Mouse (Mus musculus) left cerebral cortex, adult 2 months (tissue): ENCODE results near the gene Pla2g2d. TPM values are rescaled to one million over a fixed set of nuclear protein-coding genes. Genes with fewer than 3 reads are reported as not detected.
A peak's percentile ranks its signal among the peaks of the same experiment; 100 is the strongest.
"Not testable (repeated sequence)": the region's sequence is repeated elsewhere in the genome, so short reads cannot be mapped to it uniquely, and the experiment has no call there.

Experiments
- DNase-seq, 2 experiments: peaks; one replicate each; pipeline ENCODE4 v3.0.0; 2021 to 2022; ENCODE audit warnings: low spot score in 2 of 2, mixed read lengths in 1 of 2; ENCODE audit errors: extremely low spot score in 1 of 2
- H3K27ac ChIP-seq: fragments of 200-600 bp; 2 replicates; pipeline ENCODE4 v1.8.1; 2022
- H3K4me3 ChIP-seq: fragments of 200-600 bp; 2 replicates; pipeline ENCODE4 v1.8.1; 2022
- CTCF ChIP-seq: fragments of 200-600 bp; IDR thresholded peaks from 2 replicates; pipeline ENCODE4 v1.8.1; 2022; ENCODE audit warnings: antibody characterized with exemption, mild to moderate bottlenecking, moderate library complexity
- intact Hi-C: fragments of 180-260 bp; cut with DNase I; formaldehyde crosslinking; loops from one replicate; pipeline ENCODE4 v1.15.1; 2025
- total RNA-seq, 2 experiments: library from RNA; stranded (reverse); gene quantifications; 2 replicates each; pipeline ENCODE4 v1.2.3; 2021

Gene Pla2g2d
- total RNA-seq, 2 experiments from 2014 or later = 0.42 to 0.97 TPM

- intact Hi-C loops = no loop called here
- DNase-seq = no peak
- TF ChIP-seq CTCF = no peak
- H3K27ac ChIP-seq = peak overlapping the region; percentile 25
- no peak overlapping the region for H3K4me3 ChIP-seq
Observed at GRCm38 (mm10) chr4:138805248-138805647, 29.7 kb downstream of the Pla2g2d start.

GRCm38 (mm10) chr4:138806160-138806559 is 30.6 kb downstream of the Pla2g2d start:
- H3K4me3 ChIP-seq = no peak overlapping the region
- H3K27ac ChIP-seq = peak overlapping the region; percentile 25; the same call in 1 of the 2 replicates
- no peak for TF ChIP-seq CTCF
- DNase-seq = no peak
- intact Hi-C loops = no loop called here

- Histone ChIP-seq H3K4me3 (no peak overlapping the region), H3K27ac (no peak overlapping the region)
- TF ChIP-seq CTCF = no peak
- intact Hi-C loops = no loop called here
- no peak for DNase-seq
Observed at GRCm38 (mm10) chr4:138806920-138807541, 31.5 kb downstream of the Pla2g2d start.

- no peak overlapping the region for H3K4me3 ChIP-seq
- no peak for DNase-seq
- intact Hi-C loops = no loop called here
- no peak overlapping the region for H3K27ac ChIP-seq
- TF ChIP-seq CTCF = no peak
Observed at GRCm38 (mm10) chr4:138816166-138816565, 40.6 kb downstream of the Pla2g2d start.

DNA sequence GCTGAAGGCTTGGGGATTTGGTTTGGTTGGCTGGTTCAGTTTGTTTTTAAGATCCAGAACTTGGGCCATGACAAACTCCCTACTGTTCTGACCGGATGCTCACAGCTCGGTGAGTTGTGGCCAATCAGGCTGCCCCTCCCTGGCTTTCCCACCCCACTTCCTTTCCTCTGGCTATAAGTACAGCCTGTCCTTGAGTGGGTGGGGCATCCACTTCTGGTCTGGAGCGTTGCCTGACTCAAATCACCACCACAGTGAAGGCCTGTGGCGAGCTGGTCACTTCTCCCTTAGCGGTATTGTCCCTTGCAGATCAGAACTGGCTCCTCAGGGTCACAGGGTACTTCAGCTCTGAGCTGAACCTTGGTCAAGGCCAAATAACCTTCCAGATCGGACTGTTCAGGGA is 42.2 kb downstream of the Pla2g2d start:
- no peak for DNase-seq
- no peak overlapping the region for H3K27ac ChIP-seq
- TF ChIP-seq CTCF = no peak
- intact Hi-C loops = no loop called here
- no peak overlapping the region for H3K4me3 ChIP-seq

DNA sequence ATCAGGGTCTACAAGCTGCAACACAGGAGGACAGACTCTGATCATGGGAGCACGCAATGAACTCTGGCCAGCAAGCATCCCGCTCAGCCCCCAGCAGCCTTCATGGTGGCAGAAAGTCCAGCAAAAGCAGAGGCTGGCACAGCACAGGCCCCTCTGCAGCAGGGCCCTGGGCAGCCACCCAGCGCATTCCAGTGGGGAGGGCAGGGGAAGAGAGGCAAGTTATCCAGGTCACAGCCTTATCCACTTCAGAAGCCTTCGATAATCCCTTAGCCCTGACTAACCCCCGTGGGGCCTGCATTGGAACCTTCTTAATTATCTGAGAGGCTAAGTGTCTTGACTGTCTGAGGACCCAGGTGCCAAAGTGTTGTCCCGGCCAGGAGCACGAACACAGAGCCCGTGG is 43.6 kb downstream of the Pla2g2d start:
- H3K27ac ChIP-seq = no peak overlapping the region
- no peak overlapping the region for H3K4me3 ChIP-seq
- DNase-seq = no peak
- no peak for TF ChIP-seq CTCF
- intact Hi-C loops = no loop called here

DNA sequence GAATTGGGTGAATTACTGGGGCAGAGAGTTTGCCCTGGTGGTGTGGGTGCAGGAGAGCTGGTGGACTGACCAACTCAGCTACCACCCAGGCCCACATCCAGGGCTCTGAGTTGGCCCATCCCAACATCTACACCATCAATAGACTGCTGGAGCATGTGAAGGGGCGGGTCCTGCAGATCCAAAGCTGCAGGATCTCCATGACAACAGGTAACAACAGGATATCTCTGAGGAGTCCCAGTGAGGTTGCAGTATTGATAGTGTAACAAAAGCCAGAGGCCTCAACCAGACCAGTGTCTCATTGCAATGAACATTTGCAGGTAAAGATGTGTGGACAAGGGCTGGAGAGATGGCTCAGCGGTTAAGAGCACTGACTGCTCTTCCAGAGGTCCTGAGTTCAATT is 45.5 kb downstream of the Pla2g2d start:
- no peak overlapping the region for H3K27ac ChIP-seq
- no peak for DNase-seq
- no peak overlapping the region for H3K4me3 ChIP-seq
- intact Hi-C loops = no loop called here
- no peak for TF ChIP-seq CTCF

GRCm38 (mm10) chr4:138824161-138824560 is 48.6 kb downstream of the Pla2g2d start:
- intact Hi-C loops, H3K4me3 ChIP-seq, H3K27ac ChIP-seq, DNase-seq: not testable (repeated sequence)

DNA sequence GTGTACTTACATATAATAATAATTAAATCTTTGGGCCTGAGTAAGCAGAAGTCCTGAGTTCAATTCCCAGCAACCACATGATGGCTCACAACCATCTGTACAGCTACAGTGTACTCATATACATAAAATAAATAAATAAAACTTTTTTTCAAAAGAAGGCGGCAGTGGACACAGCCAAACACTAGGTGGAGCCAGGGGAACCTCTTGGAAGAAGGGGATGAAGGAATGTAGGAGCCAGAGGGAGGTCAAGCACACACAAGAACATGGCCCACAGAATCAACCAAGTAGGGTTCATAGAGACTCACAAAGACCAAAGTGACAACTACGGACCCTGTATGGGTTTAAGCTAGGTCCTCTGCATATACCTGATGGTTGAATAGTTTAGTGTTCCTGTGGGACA is 49.1 kb downstream of the Pla2g2d start:
- intact Hi-C loops = no loop called here
- DNase-seq = no peak
- Histone ChIP-seq H3K4me3 (no peak overlapping the region), H3K27ac (no peak overlapping the region)
- peak; percentile 51 for TF ChIP-seq CTCF

- no peak overlapping the region for H3K4me3 ChIP-seq
- intact Hi-C loops = no loop called here
- H3K27ac ChIP-seq = no peak overlapping the region
- DNase-seq = no peak
- no peak for TF ChIP-seq CTCF
Observed at GRCm38 (mm10) chr4:138825751-138826567, 50.4 kb downstream of the Pla2g2d start.

- no peak for DNase-seq
- no peak for TF ChIP-seq CTCF
- Histone ChIP-seq H3K4me3 (no peak overlapping the region), H3K27ac (no peak overlapping the region)
- intact Hi-C loops = no loop called here
Observed at GRCm38 (mm10) chr4:138827147-138827546, 51.6 kb downstream of the Pla2g2d start.

Other genes with a start within 250 kb of the Pla2g2d start
- 1 to 10 TPM; 4.9 to 6.0 TPM for gene Vwa5b1, start 139.9 kb upstream of the Pla2g2d start, total RNA-seq
- not detected for gene Pla2g2c, start 50.9 kb upstream of the Pla2g2d start, total RNA-seq
- 1 to 10 TPM; 1.4 to 1.5 TPM for gene Ubxn10, start 38.6 kb upstream of the Pla2g2d start, total RNA-seq
- not detected for gene Pla2g2f, start 18.1 kb upstream of the Pla2g2d start, total RNA-seq
- 1 to 10 TPM; 4.5 to 4.7 TPM for gene Pla2g5, start 87.7 kb downstream of the Pla2g2d start, total RNA-seq
- not detected for gene Gm13030, start 98.2 kb downstream of the Pla2g2d start, total RNA-seq
- not detected for gene Pla2g2e, start 102.2 kb downstream of the Pla2g2d start, total RNA-seq
- gene Otud3, start 138.2 kb downstream of the Pla2g2d start, total RNA-seq = 10 to 100 TPM; 20.3 to 20.4 TPM
- not detected for gene Rnf186, start 191.4 kb downstream of the Pla2g2d start, total RNA-seq
- 1 to 10 TPM; 2.0 to 3.7 TPM for gene Tmco4, start 197.2 kb downstream of the Pla2g2d start, total RNA-seq